Mouse (Mus musculus) 3T3-L1 (cell line): ENCODE results near the gene H2al2a.
"Not testable (repeated sequence)": the region's sequence is repeated elsewhere in the genome, so short reads cannot be mapped to it uniquely, and the experiment has no call there.

ENCODE experiments used
- DNase-seq: peaks from one replicate; pipeline ENCODE4 v3.0.0-alpha.2; 2015; ENCODE audit warnings: low read depth, low spot score

H2al2a gene

GRCm38 (mm10) chr2:17977645-17978044 is 19.1 kb downstream of the H2al2a start:
- DNase-seq = peak; percentile 65

- DNase-seq = peak; percentile 34
Observed at GRCm38 (mm10) chr2:17975601-17976327, 21.0 kb downstream of the H2al2a start.

- DNase-seq = no peak
Observed at GRCm38 (mm10) chr2:17973868-17974440, 22.8 kb downstream of the H2al2a start.

GRCm38 (mm10) chr2:17973246-17973645 is 23.5 kb downstream of the H2al2a start:
- no peak for DNase-seq

- no peak for DNase-seq
Observed at GRCm38 (mm10) chr2:17972843-17973242, 23.9 kb downstream of the H2al2a start.

GRCm38 (mm10) chr2:17971407-17971806 is 25.4 kb downstream of the H2al2a start:
- no peak for DNase-seq

- DNase-seq = no peak
Observed at GRCm38 (mm10) chr2:17970662-17971061, 26.1 kb downstream of the H2al2a start.

GRCm38 (mm10) chr2:17970187-17970586 is 26.6 kb downstream of the H2al2a start:
- no peak for DNase-seq

- no peak for DNase-seq
Observed at GRCm38 (mm10) chr2:17968571-17968970, 28.2 kb downstream of the H2al2a start.

- DNase-seq = not testable (repeated sequence)
Observed at GRCm38 (mm10) chr2:17968037-17968436, 28.7 kb downstream of the H2al2a start.

GRCm38 (mm10) chr2:17959501-17959900 is 37.3 kb downstream of the H2al2a start:
- no peak for DNase-seq

GRCm38 (mm10) chr2:17946875-17947274 is 49.9 kb downstream of the H2al2a start:
- DNase-seq = no peak
